Mouse (Mus musculus): Measurements from ENCODE around the gene Rnf5. TPM values are rescaled to one million over a fixed set of nuclear protein-coding genes. Genes with fewer than 3 reads are reported as not detected.

Rnf5 gene
- polyA plus RNA-seq, 1 experiment from 2014 or later, result 180 TPM

- Histone ChIP-seq H3K27ac (ENCODE audit: low read depth, low read length) (peak within 1 kb of the TSS; percentile 88), H3K4me2 (peak within 1 kb of the TSS; percentile 97), H3K9me3 (ENCODE audit: control insufficient read depth, low read length) (no peaks in the 10 kb centered on the region), H3K4me3 (ENCODE audit: low read depth, low read length) (peak within 1 kb of the TSS; percentile 99), H3K9ac (ENCODE audit: low read length) (peak within 1 kb of the TSS; percentile 96), H3K36me3 (ENCODE audit: control insufficient read depth, insufficient read depth, low read length) (peaks cover 7% of the 10 kb centered on the region), H3K4me1 (ENCODE audit: control insufficient read depth, insufficient read depth, low read length) (peaks cover 26% of the 10 kb centered on the region), H3K27me3 (ENCODE audit: control insufficient read depth, insufficient read depth, low read length) (no peaks in the 10 kb centered on the region)
- DNase-seq (ENCODE audit: low spot score, missing footprints) (peak; percentile 100), ATAC-seq (ENCODE audit: low FRiP score) (peak; percentile 89)
- WGBS, result under 1% methylated on average over 33 of the region's 35 CpGs
These were observed 595 bp upstream of the Rnf5 start, which contains the start of gene Agpat1 for GRCm38 (mm10) chr17:34604061-34604508. Gene Agpat1 (plus strand): TSS chr17:34604262.

GRCm38 (mm10) chr17:34601796-34602195 is 1.7 kb downstream of the Rnf5 start:
- 92% methylated on average over 12 of the region's 12 CpGs for WGBS

GRCm38 (mm10) chr17:34599891-34600290 is 3.6 kb downstream of the Rnf5 start:
- no peaks in the 10 kb centered on the region for H3K27me3 ChIP-seq (ENCODE audit: control insufficient read depth, insufficient read depth, low read length)
- H3K27ac ChIP-seq (ENCODE audit: low read depth, low read length), result no peak overlapping the region
- H3K9me3 ChIP-seq (ENCODE audit: control insufficient read depth, low read length), result no peaks in the 10 kb centered on the region
- no peak overlapping the region for H3K9ac ChIP-seq (ENCODE audit: low read length)
- H3K4me2 ChIP-seq, result no peak overlapping the region
- peaks cover 10% of the 10 kb centered on the region for H3K36me3 ChIP-seq (ENCODE audit: control insufficient read depth, insufficient read depth, low read length)
- ATAC-seq (ENCODE audit: low FRiP score), result no peak
- peak; percentile 10 for DNase-seq (ENCODE audit: low spot score, missing footprints)
- no peak overlapping the region for H3K4me3 ChIP-seq (ENCODE audit: low read depth, low read length)
- H3K4me1 ChIP-seq (ENCODE audit: control insufficient read depth, insufficient read depth, low read length), result peaks cover 22% of the 10 kb centered on the region
- WGBS, result 74% methylated on average over 9 of the region's 9 CpGs

More at GRCm38 (mm10) chr17:34601796-34602195, 1.7 kb downstream of the Rnf5 start:
- Histone ChIP-seq H3K4me3 (ENCODE audit: low read depth, low read length) (no peak overlapping the region), H3K4me2 (peak overlapping the region; percentile 91), H3K36me3 (ENCODE audit: control insufficient read depth, insufficient read depth, low read length) (peaks cover 7% of the 10 kb centered on the region), H3K27me3 (ENCODE audit: control insufficient read depth, insufficient read depth, low read length) (no peaks in the 10 kb centered on the region), H3K9ac (ENCODE audit: low read length) (no peak overlapping the region), H3K27ac (ENCODE audit: low read depth, low read length) (no peak overlapping the region), H3K4me1 (ENCODE audit: control insufficient read depth, insufficient read depth, low read length) (peaks cover 25% of the 10 kb centered on the region), H3K9me3 (ENCODE audit: control insufficient read depth, low read length) (no peaks in the 10 kb centered on the region)
- DNase-seq (ENCODE audit: low spot score, missing footprints) (no peak), ATAC-seq (ENCODE audit: low FRiP score) (no peak)

- H3K4me2 ChIP-seq, result no peak within 1 kb of the TSS
These were observed 5.9 kb downstream of the Rnf5 start, which contains the start of gene Ager for GRCm38 (mm10) chr17:34597566-34598095. Gene Ager (plus strand): TSS chr17:34597862.

GRCm38 (mm10) chr17:34596098-34596497 is 7.4 kb downstream of the Rnf5 start:
- Histone ChIP-seq H3K27me3 (ENCODE audit: control insufficient read depth, insufficient read depth, low read length) (no peaks in the 10 kb centered on the region), H3K36me3 (ENCODE audit: control insufficient read depth, insufficient read depth, low read length) (peaks cover 12% of the 10 kb centered on the region), H3K9me3 (ENCODE audit: control insufficient read depth, low read length) (no peaks in the 10 kb centered on the region), H3K4me1 (ENCODE audit: control insufficient read depth, insufficient read depth, low read length) (peaks cover 29% of the 10 kb centered on the region), H3K9ac (ENCODE audit: low read length) (no peak overlapping the region), H3K27ac (ENCODE audit: low read depth, low read length) (no peak overlapping the region), H3K4me3 (ENCODE audit: low read depth, low read length) (no peak overlapping the region), H3K4me2 (no peak overlapping the region)
- ATAC-seq (ENCODE audit: low FRiP score) (no peak), DNase-seq (ENCODE audit: low spot score, missing footprints) (no peak)
- 81% methylated on average over 8 of the region's 8 CpGs for WGBS

More at GRCm38 (mm10) chr17:34597566-34598095, 5.9 kb downstream of the Rnf5 start, which contains the start of gene Ager:
- Histone ChIP-seq H3K27me3 (ENCODE audit: control insufficient read depth, insufficient read depth, low read length) (no peaks in the 10 kb centered on the region), H3K9ac (ENCODE audit: low read length) (no peak within 1 kb of the TSS), H3K4me1 (ENCODE audit: control insufficient read depth, insufficient read depth, low read length) (peaks cover 30% of the 10 kb centered on the region), H3K27ac (ENCODE audit: low read depth, low read length) (no peak within 1 kb of the TSS), H3K4me3 (ENCODE audit: low read depth, low read length) (no peak within 1 kb of the TSS), H3K9me3 (ENCODE audit: control insufficient read depth, low read length) (no peaks in the 10 kb centered on the region), H3K36me3 (ENCODE audit: control insufficient read depth, insufficient read depth, low read length) (peaks cover 12% of the 10 kb centered on the region)
- WGBS, result 21% methylated on average over 6 of the region's 6 CpGs
- DNase-seq (ENCODE audit: low spot score, missing footprints) (peak; percentile 78), ATAC-seq (ENCODE audit: low FRiP score) (no peak)

GRCm38 (mm10) chr17:34593752-34594525 is 9.6 kb downstream of the Rnf5 start:
- no peaks in the 10 kb centered on the region for H3K27me3 ChIP-seq (ENCODE audit: control insufficient read depth, insufficient read depth, low read length)
- H3K4me3 ChIP-seq (ENCODE audit: low read depth, low read length), result peak overlapping the region; percentile 73
- DNase-seq (ENCODE audit: low spot score, missing footprints) (no peak), ATAC-seq (ENCODE audit: low FRiP score) (no peak)
- peak overlapping the region; percentile 82 for H3K4me2 ChIP-seq
- peaks cover 5% of the 10 kb centered on the region; the same call in 1 of the 2 replicates for H3K36me3 ChIP-seq (ENCODE audit: control insufficient read depth, insufficient read depth, low read length)
- 52% methylated on average over 34 of the region's 34 CpGs for WGBS
- H3K9me3 ChIP-seq (ENCODE audit: control insufficient read depth, low read length), result no peaks in the 10 kb centered on the region
- H3K4me1 ChIP-seq (ENCODE audit: control insufficient read depth, insufficient read depth, low read length), result peaks cover 50% of the 10 kb centered on the region
- H3K9ac ChIP-seq (ENCODE audit: low read length), result peak overlapping the region; percentile 96
- peak overlapping the region; percentile 97 for H3K27ac ChIP-seq (ENCODE audit: low read depth, low read length)

GRCm38 (mm10) chr17:34592581-34593549 is 10.6 kb downstream of the Rnf5 start:
- Histone ChIP-seq H3K4me3 (ENCODE audit: low read depth, low read length) (peak overlapping the region; percentile 73), H3K4me2 (peak overlapping the region; percentile 82), H3K9me3 (ENCODE audit: control insufficient read depth, low read length) (no peaks in the 10 kb centered on the region), H3K4me1 (ENCODE audit: control insufficient read depth, insufficient read depth, low read length) (peaks cover 58% of the 10 kb centered on the region), H3K9ac (ENCODE audit: low read length) (peak overlapping the region; percentile 96), H3K27ac (ENCODE audit: low read depth, low read length) (peak overlapping the region; percentile 97), H3K36me3 (ENCODE audit: control insufficient read depth, insufficient read depth, low read length) (peaks cover 5% of the 10 kb centered on the region; the same call in 1 of the 2 replicates), H3K27me3 (ENCODE audit: control insufficient read depth, insufficient read depth, low read length) (no peaks in the 10 kb centered on the region)
- peak; percentile 94 for DNase-seq (ENCODE audit: low spot score, missing footprints)
- WGBS, result 3% methylated on average over 29 of the region's 32 CpGs
- peak; percentile 39 for ATAC-seq (ENCODE audit: low FRiP score)

- Histone ChIP-seq H3K27ac (ENCODE audit: low read depth, low read length) (peak overlapping the region; percentile 97), H3K9me3 (ENCODE audit: control insufficient read depth, low read length) (no peaks in the 10 kb centered on the region), H3K4me3 (ENCODE audit: low read depth, low read length) (peak overlapping the region; percentile 73), H3K9ac (ENCODE audit: low read length) (peak overlapping the region; percentile 96), H3K36me3 (ENCODE audit: control insufficient read depth, insufficient read depth, low read length) (peaks cover 5% of the 10 kb centered on the region; the same call in 1 of the 2 replicates), H3K4me1 (ENCODE audit: control insufficient read depth, insufficient read depth, low read length) (peaks cover 55% of the 10 kb centered on the region), H3K27me3 (ENCODE audit: control insufficient read depth, insufficient read depth, low read length) (no peaks in the 10 kb centered on the region), H3K4me2 (peak overlapping the region; percentile 82)
- WGBS, result under 1% methylated on average over 20 of the region's 35 CpGs
- peak; percentile 56 for ATAC-seq (ENCODE audit: low FRiP score)
- no peak for DNase-seq (ENCODE audit: low spot score, missing footprints)
These were observed 11.5 kb downstream of the Rnf5 start for GRCm38 (mm10) chr17:34591994-34592375.
